Mouse (Mus musculus) cerebellum, adult 2 months (tissue): ENCODE data around the gene Rbfox1.

Experiments used
- CTCF ChIP-seq: fragments of 200-500 bp; IDR thresholded peaks from 2 replicates; pipeline ENCODE4 v1.5.1; 2011; ENCODE audit warnings: low read depth, mild to moderate bottlenecking, control low read depth, low read length, moderate library complexity, borderline replicate concordance; ENCODE audit not compliant: insufficient read depth
- POLR2A ChIP-seq: fragments of 200-500 bp; IDR thresholded peaks from 2 replicates; pipeline ENCODE4 v1.6.1; 2011; ENCODE audit warnings: low read length, control low read depth, borderline replicate concordance; ENCODE audit not compliant: insufficient read depth

GRCm38 (mm10) chr16:6155556-6155955 is 270.4 kb downstream of the Rbfox1 start:
- TF ChIP-seq POLR2A = no peak
- no peak for TF ChIP-seq CTCF
